Mouse (Mus musculus) kidney, postnatal 0 days (tissue): Measurements from ENCODE around the gene Map1lc3a. TPM values are rescaled to one million over a fixed set of nuclear protein-coding genes. Genes with fewer than 3 reads are reported as not detected.

Experiments used
- ATAC-seq: fragments of 200-750 bp; cut with Nextera tagmentation; replicated peaks from 2 replicates; pipeline ENCODE4 v1.8.0; 2017; ENCODE audit warnings: low read depth, moderate number of reproducible peaks, moderate TSS enrichment, moderate library complexity; ENCODE audit not compliant: low FRiP score
- DNase-seq: peaks from one replicate; pipeline ENCODE4 v3.0.0-alpha.2; 2016; ENCODE audit warnings: low spot score
- H3K27ac ChIP-seq: fragments of 300-500 bp; sonication (generic); 2 replicates; pipeline ENCODE4 v1.5.1; 2014; ENCODE audit warnings: mild to moderate bottlenecking
- H3K27me3 ChIP-seq: fragments of 300-500 bp; sonication (generic); 2 replicates; pipeline ENCODE4 v1.6.1; 2014; ENCODE audit warnings: low read length, mixed read lengths; ENCODE audit not compliant: insufficient read depth
- H3K36me3 ChIP-seq: fragments of 300-500 bp; sonication (generic); 2 replicates; pipeline ENCODE4 v1.6.1; 2014; ENCODE audit warnings: low read length, mixed read lengths; ENCODE audit not compliant: insufficient read depth
- H3K4me1 ChIP-seq: fragments of 300-500 bp; sonication (generic); replicated peaks from 2 replicates; pipeline ENCODE4 v1.6.1; 2014; ENCODE audit warnings: antibody characterized with exemption, low read length, mixed read lengths; ENCODE audit not compliant: insufficient read depth
- H3K4me2 ChIP-seq: fragments of 300-500 bp; sonication (generic); 2 replicates; pipeline ENCODE4 v1.6.1; 2014; ENCODE audit warnings: mild to moderate bottlenecking, low read length, moderate library complexity, mixed read lengths
- H3K4me3 ChIP-seq: fragments of 300-500 bp; sonication (generic); replicated peaks from 2 replicates; pipeline ENCODE4 v1.5.1; 2014; ENCODE audit warnings: low read depth, low read length
- H3K9ac ChIP-seq: fragments of 300-500 bp; sonication (generic); 2 replicates; pipeline ENCODE4 v1.6.1; 2014; ENCODE audit warnings: low read depth, low read length
- H3K9me3 ChIP-seq: fragments of 300-500 bp; sonication (generic); replicated peaks from 2 replicates; pipeline ENCODE4 v1.6.1; 2016; ENCODE audit warnings: low read length, inconsistent platforms, mixed read lengths
- CTCF ChIP-seq: IDR thresholded peaks from 2 replicates; pipeline ENCODE4 v1.5.1; 2016; ENCODE audit warnings: antibody characterized with exemption, low read depth, mild to moderate bottlenecking, moderate library complexity
- WGBS: fragments of 180-500 bp; shearing (Covaris S2); extraction: QIAGEN DNeasy Blood & Tissue Kit; methylation state at CpG from one replicate; pipeline ENCODE4 v1.1.7; 2014; 5-methylcytosine and 5-hydroxymethylcytosine counted together
- polyA plus RNA-seq: library from polyadenylated mRNA; unstranded; fragments of >200 nt; fragmentation: Nextera tagmentation; extraction: Ambion mirVana; gene quantifications from 2 replicates; pipeline ENCODE4 v1.2.1, GENCODE M21; 2015

Map1lc3a gene
- polyA plus RNA-seq, result 176 and 185 TPM in 2 replicates

GRCm38 (mm10) chr2:155276195-155276594, at the start of gene Map1lc3a:
TSS of gene Map1lc3a (plus strand) at chr2:155276297.
- DNase-seq (peak; percentile 95), ATAC-seq (peak; percentile 93)
- 2% methylated on average over 47 of the region's 47 CpGs for WGBS
- H3K27me3 ChIP-seq, result no peaks in the 10 kb centered on the region
- no peaks in the 10 kb centered on the region for H3K9me3 ChIP-seq
- H3K27ac ChIP-seq, result peak within 1 kb of the TSS; percentile 89
- peak within 1 kb of the TSS; percentile 87 for H3K9ac ChIP-seq
- 0 out of 2 replicates have a peak, but pooled peaks cover 4% of the 10 kb centered on the region for H3K36me3 ChIP-seq
- TF ChIP-seq CTCF, result no peak
- H3K4me1 ChIP-seq, result 0 out of 2 replicates have a peak, but pooled peaks cover 11% of the 10 kb centered on the region
- H3K4me2 ChIP-seq, result peak within 1 kb of the TSS; percentile 75
- H3K4me3 ChIP-seq, result peak within 1 kb of the TSS; percentile 76

GRCm38 (mm10) chr2:155235746-155236361, 40.2 kb upstream of the Map1lc3a start:
- 4% methylated on average over 13 of the region's 13 CpGs for WGBS
- peak; percentile 85 for ATAC-seq
- TF ChIP-seq CTCF, result no peak
- no peaks in the 10 kb centered on the region for H3K27me3 ChIP-seq
- H3K4me3 ChIP-seq, result peak overlapping the region; percentile 85
- H3K4me2 ChIP-seq, result peak overlapping the region; percentile 77
- H3K4me1 ChIP-seq, result peaks cover 11% of the 10 kb centered on the region
- no peaks in the 10 kb centered on the region for H3K36me3 ChIP-seq
- peak; percentile 93 for DNase-seq
- no peaks in the 10 kb centered on the region for H3K9me3 ChIP-seq
- H3K27ac ChIP-seq, result peak overlapping the region; percentile 91
- peak overlapping the region; percentile 73 for H3K9ac ChIP-seq

GRCm38 (mm10) chr2:155236362-155236992, 39.6 kb upstream of the Map1lc3a start, which contains the start of gene Dynlrb1:
TSS of gene Dynlrb1 (plus strand) at chr2:155236533.
- H3K9ac ChIP-seq, result peak within 1 kb of the TSS; percentile 73
- TF ChIP-seq CTCF, result peak; percentile 35; the same call in 1 of the 2 replicates
- peak within 1 kb of the TSS; percentile 85 for H3K4me3 ChIP-seq
- H3K36me3 ChIP-seq, result no peaks in the 10 kb centered on the region
- ATAC-seq, result peak; percentile 98
- no peaks in the 10 kb centered on the region for H3K9me3 ChIP-seq
- H3K27ac ChIP-seq, result peak within 1 kb of the TSS; percentile 91
- H3K4me2 ChIP-seq, result peak within 1 kb of the TSS; percentile 77
- under 1% methylated on average over 50 of the region's 50 CpGs for WGBS
- DNase-seq, result peak; percentile 97
- no peaks in the 10 kb centered on the region for H3K27me3 ChIP-seq
- H3K4me1 ChIP-seq, result peaks cover 11% of the 10 kb centered on the region

GRCm38 (mm10) chr2:155237276-155237675, 38.8 kb upstream of the Map1lc3a start:
- TF ChIP-seq CTCF, result no peak
- peak overlapping the region; percentile 91 for H3K27ac ChIP-seq
- WGBS, result 9% methylated on average over 4 of the region's 4 CpGs
- ATAC-seq (no peak), DNase-seq (no peak)
- no peaks in the 10 kb centered on the region for H3K27me3 ChIP-seq
- peak overlapping the region; percentile 77 for H3K4me2 ChIP-seq
- no peaks in the 10 kb centered on the region for H3K36me3 ChIP-seq
- H3K9ac ChIP-seq, result peak overlapping the region; percentile 73
- peak overlapping the region; percentile 85 for H3K4me3 ChIP-seq
- H3K4me1 ChIP-seq, result peaks cover 11% of the 10 kb centered on the region
- H3K9me3 ChIP-seq, result no peaks in the 10 kb centered on the region

GRCm38 (mm10) chr2:155240915-155241314, 35.2 kb upstream of the Map1lc3a start:
- H3K9ac ChIP-seq, result no peak overlapping the region
- H3K36me3 ChIP-seq, result peaks cover 14% of the 10 kb centered on the region
- 73% methylated on average over 4 of the region's 4 CpGs for WGBS
- peak; percentile 53; the same call in 1 of the 2 replicates for TF ChIP-seq CTCF
- H3K4me3 ChIP-seq, result no peak overlapping the region
- no peak for DNase-seq
- no peak overlapping the region for H3K4me2 ChIP-seq
- H3K27ac ChIP-seq, result no peak overlapping the region
- H3K27me3 ChIP-seq, result no peaks in the 10 kb centered on the region
- no peaks in the 10 kb centered on the region for H3K9me3 ChIP-seq
- H3K4me1 ChIP-seq, result peaks cover 11% of the 10 kb centered on the region
- ATAC-seq, result no peak

- no peak for TF ChIP-seq CTCF
- Histone ChIP-seq H3K36me3 (peaks cover 22% of the 10 kb centered on the region), H3K27me3 (no peaks in the 10 kb centered on the region), H3K27ac (no peak overlapping the region), H3K4me3 (no peak overlapping the region), H3K9ac (no peak overlapping the region), H3K9me3 (no peaks in the 10 kb centered on the region), H3K4me1 (peaks cover 8% of the 10 kb centered on the region), H3K4me2 (no peak overlapping the region)
- 88% methylated on average over 7 of the region's 7 CpGs for WGBS
- no peak for DNase-seq
- ATAC-seq, result no peak
Measured at GRCm38 (mm10) chr2:155242296-155242855, 33.7 kb upstream of the Map1lc3a start.
